Mouse (Mus musculus) olfactory bulb, adult 2 months (tissue): ENCODE results near the gene Cit.

Experiments
- CTCF ChIP-seq: fragments of 200-500 bp; IDR thresholded peaks from 2 replicates; pipeline ENCODE4 v1.5.1; 2012; ENCODE audit warnings: low read depth, mild to moderate bottlenecking, low read length, moderate library complexity; ENCODE audit not compliant: insufficient read depth
- POLR2A ChIP-seq: fragments of 200-500 bp; IDR thresholded peaks from 2 replicates; pipeline ENCODE4 v1.6.1; 2012; ENCODE audit warnings: mild to moderate bottlenecking, low read depth, low read length, moderate library complexity; ENCODE audit not compliant: insufficient read depth

GRCm38 (mm10) chr5:115977757-115978156, 132.7 kb downstream of the Cit start:
- TF ChIP-seq POLR2A: no peak
- no peak for TF ChIP-seq CTCF
